Mouse (Mus musculus) fibroblast of lung, adult 2 months (primary cell): ENCODE measurements around the gene Traf3ip2.

Experiments used
- DNase-seq: peaks from one replicate; pipeline ENCODE4 v3.0.0-alpha.2; 2011; ENCODE audit warnings: low read depth

Traf3ip2 gene

GRCm38 (mm10) chr10:39601068-39601467 is 11.7 kb upstream of the Traf3ip2 start:
- DNase-seq: no peak

- no peak for DNase-seq
These were observed 6.3 kb upstream of the Traf3ip2 start for GRCm38 (mm10) chr10:39606434-39606833.

- no peak for DNase-seq
These were observed 1.5 kb upstream of the Traf3ip2 start for GRCm38 (mm10) chr10:39611234-39611633.

GRCm38 (mm10) chr10:39612131-39612530 is 603 bp upstream of the Traf3ip2 start:
- DNase-seq: no peak

GRCm38 (mm10) chr10:39612989-39613831 is 476 bp downstream of the Traf3ip2 start:
- DNase-seq: peak; percentile 71

- no peak for DNase-seq
These were observed 1.2 kb downstream of the Traf3ip2 start for GRCm38 (mm10) chr10:39613973-39614372.

GRCm38 (mm10) chr10:39614676-39615075 is 1.9 kb downstream of the Traf3ip2 start:
- peak; percentile 97 for DNase-seq

GRCm38 (mm10) chr10:39615531-39616229 is 2.9 kb downstream of the Traf3ip2 start:
- no peak for DNase-seq

- no peak for DNase-seq
These were observed 3.5 kb downstream of the Traf3ip2 start for GRCm38 (mm10) chr10:39616230-39616590.

- DNase-seq: no peak
These were observed 3.9 kb downstream of the Traf3ip2 start for GRCm38 (mm10) chr10:39616626-39617025.

GRCm38 (mm10) chr10:39618431-39618830 is 5.7 kb downstream of the Traf3ip2 start:
- no peak for DNase-seq

GRCm38 (mm10) chr10:39620626-39621025 is 7.9 kb downstream of the Traf3ip2 start:
- DNase-seq: no peak

- no peak for DNase-seq
These were observed 11.1 kb downstream of the Traf3ip2 start for GRCm38 (mm10) chr10:39623806-39624205.

- DNase-seq: no peak
These were observed 12.3 kb downstream of the Traf3ip2 start for GRCm38 (mm10) chr10:39624837-39625625.

- DNase-seq: peak; percentile 86
These were observed 13.0 kb downstream of the Traf3ip2 start for GRCm38 (mm10) chr10:39625626-39626260.

- no peak for DNase-seq
These were observed 13.6 kb downstream of the Traf3ip2 start for GRCm38 (mm10) chr10:39626376-39626775.

- DNase-seq: no peak
These were observed 16.2 kb downstream of the Traf3ip2 start for GRCm38 (mm10) chr10:39628799-39629517.

GRCm38 (mm10) chr10:39629746-39630552 is 17.2 kb downstream of the Traf3ip2 start:
- peak; percentile 45 for DNase-seq

- DNase-seq: no peak
These were observed 18.1 kb downstream of the Traf3ip2 start for GRCm38 (mm10) chr10:39630811-39631210.

GRCm38 (mm10) chr10:39631627-39632026 is 18.9 kb downstream of the Traf3ip2 start:
- DNase-seq: no peak
